Mouse (Mus musculus) neural tube, embryonic 13.5 days (tissue): ENCODE measurements around the gene Uts2. TPM values are rescaled to one million over a fixed set of nuclear protein-coding genes. Genes with fewer than 3 reads are reported as not detected.

Source experiments
- ATAC-seq: fragments of 200-750 bp; cut with Nextera tagmentation; 2 replicates; pipeline ENCODE4 v1.8.0; 2017; ENCODE audit warnings: low read depth, mild to moderate bottlenecking, moderate TSS enrichment, moderate library complexity
- H3K27ac ChIP-seq: fragments of 300-500 bp; sonication (generic); replicated peaks from 2 replicates; pipeline ENCODE4 v1.5.1; 2015; ENCODE audit warnings: moderate library complexity, mild to moderate bottlenecking, inconsistent platforms
- H3K27me3 ChIP-seq: fragments of 300-500 bp; sonication (generic); 2 replicates; pipeline ENCODE4 v1.6.1; 2015; ENCODE audit warnings: mild to moderate bottlenecking, inconsistent platforms
- H3K36me3 ChIP-seq: fragments of 300-500 bp; sonication (generic); 2 replicates; pipeline ENCODE4 v1.6.1; 2015; ENCODE audit warnings: mild to moderate bottlenecking, inconsistent platforms
- H3K4me1 ChIP-seq: fragments of 300-500 bp; sonication (generic); replicated peaks from 2 replicates; pipeline ENCODE4 v1.6.1; 2015; ENCODE audit warnings: inconsistent platforms
- H3K4me2 ChIP-seq: fragments of 300-500 bp; sonication (generic); 2 replicates; pipeline ENCODE4 v1.6.1; 2015; ENCODE audit warnings: inconsistent platforms, mild to moderate bottlenecking, moderate library complexity
- H3K4me3 ChIP-seq: fragments of 300-500 bp; sonication (generic); 2 replicates; pipeline ENCODE4 v1.5.1; 2015; ENCODE audit warnings: mild to moderate bottlenecking, inconsistent platforms
- H3K9ac ChIP-seq: fragments of 300-500 bp; sonication (generic); 2 replicates; pipeline ENCODE4 v1.6.1; 2015; ENCODE audit warnings: moderate library complexity, mild to moderate bottlenecking, inconsistent platforms
- H3K9me3 ChIP-seq: fragments of 300-500 bp; sonication (generic); 2 replicates; pipeline ENCODE4 v1.6.1; 2016; ENCODE audit warnings: inconsistent platforms
- WGBS: fragments of 180-500 bp; shearing (Covaris S2); methylation state at CpG from one replicate; pipeline ENCODE4 v1.1.7; 2015; 5-methylcytosine and 5-hydroxymethylcytosine counted together
- polyA plus RNA-seq: library from polyadenylated mRNA; unstranded; fragments of >200 nt; fragmentation: Nextera tagmentation; extraction: Ambion mirVana; gene quantifications from 2 replicates; pipeline ENCODE4 v1.2.1, GENCODE M21; 2015

The Uts2 gene
- 0.81 and 1.3 TPM in 2 replicates for polyA plus RNA-seq

DNA sequence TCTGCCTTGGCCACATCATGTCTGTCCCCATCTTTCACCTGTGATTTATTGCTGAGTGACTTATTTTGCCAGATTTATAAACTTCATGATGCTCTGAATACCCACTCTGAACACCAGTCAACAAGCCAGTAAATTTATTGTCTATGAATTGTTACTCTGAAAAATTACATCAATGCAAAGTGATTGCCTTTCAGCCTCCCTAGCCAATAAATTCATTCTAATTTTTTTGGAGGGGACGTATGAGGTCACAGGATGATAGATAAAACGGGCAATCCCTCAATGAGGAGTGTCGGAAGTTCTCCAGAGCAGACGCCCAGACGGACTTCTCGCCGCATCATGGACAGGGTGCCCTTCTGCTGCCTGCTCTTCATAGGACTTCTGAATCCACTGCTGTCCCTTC lies at the start of gene Uts2:
Uts2 (plus strand) TSS at position 301 of the 400 bp plus-strand sequence.
- no peaks in the 10 kb centered on the region; the same call in 1 of the 2 replicates for H3K4me1 ChIP-seq
- no peak for ATAC-seq
- H3K9ac ChIP-seq: no peak within 1 kb of the TSS
- no peaks in the 10 kb centered on the region for H3K9me3 ChIP-seq
- H3K4me2 ChIP-seq: no peak within 1 kb of the TSS
- 92% methylated on average over 7 of the region's 7 CpGs for WGBS
- no peak within 1 kb of the TSS for H3K27ac ChIP-seq
- H3K4me3 ChIP-seq: no peak within 1 kb of the TSS
- H3K36me3 ChIP-seq: no peaks in the 10 kb centered on the region
- H3K27me3 ChIP-seq: no peaks in the 10 kb centered on the region

DNA sequence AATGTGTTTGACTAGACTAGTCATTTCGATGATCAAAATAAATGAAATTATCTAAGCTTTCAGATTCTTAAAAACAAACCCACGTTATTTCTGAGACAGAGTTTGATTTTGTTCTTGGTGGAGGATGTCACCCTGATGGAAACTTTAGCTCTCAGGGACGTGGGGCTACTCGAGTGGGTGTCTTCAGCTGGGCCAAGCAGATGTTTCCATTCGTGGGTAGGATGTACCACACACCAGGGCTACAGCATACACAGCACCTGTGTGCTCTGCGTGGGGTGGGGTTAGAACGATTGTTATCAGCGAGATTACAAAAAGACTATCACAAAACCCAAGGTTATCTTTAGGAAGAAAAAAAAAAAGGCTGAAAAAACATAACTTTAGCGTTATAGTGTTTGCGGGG lies 45.9 kb upstream of the Uts2 start:
- WGBS: 87% methylated on average over 10 of the region's 10 CpGs
- H3K27me3 ChIP-seq: no peaks in the 10 kb centered on the region

DNA sequence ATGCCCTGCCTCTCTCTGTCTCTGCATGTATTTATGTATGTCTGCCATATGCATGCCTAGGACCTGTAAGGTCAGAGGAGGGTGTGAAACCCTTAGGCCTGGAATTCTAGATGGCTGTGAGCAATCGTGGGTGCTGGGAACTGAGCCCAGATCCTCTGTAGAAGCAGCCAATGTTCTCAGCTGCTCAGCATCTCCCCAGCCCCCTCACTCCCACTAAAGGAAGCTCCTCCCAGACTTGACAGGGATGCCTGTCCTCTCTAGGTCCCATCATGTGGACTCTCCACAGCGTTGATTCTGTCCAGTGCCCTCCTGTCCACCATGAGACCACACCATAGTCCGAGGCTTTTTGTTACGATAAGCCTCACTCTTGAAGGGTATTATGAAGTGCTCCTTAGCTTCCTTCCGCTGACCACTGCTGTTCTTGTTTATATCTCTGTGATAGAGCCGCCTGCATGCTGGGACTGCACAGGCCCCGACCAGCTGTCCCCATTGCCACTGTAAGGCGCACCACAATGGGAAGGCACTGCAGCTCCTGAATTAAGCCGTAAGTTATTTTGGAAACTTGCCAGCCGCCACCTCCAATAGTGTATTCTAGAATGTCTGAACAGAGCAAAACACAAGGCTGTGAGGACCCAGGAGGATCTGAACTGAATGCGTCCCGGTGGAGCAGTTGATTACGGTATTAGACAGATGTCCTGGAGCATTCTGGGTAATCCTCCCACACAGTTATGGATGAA lies 40.4 kb upstream of the Uts2 start:
- H3K36me3 ChIP-seq: no peaks in the 10 kb centered on the region
- H3K4me1 ChIP-seq: peaks cover 14% of the 10 kb centered on the region
- no peaks in the 10 kb centered on the region for H3K27me3 ChIP-seq
- ATAC-seq: peak; percentile 95
- no peak overlapping the region for H3K4me3 ChIP-seq
- no peaks in the 10 kb centered on the region for H3K9me3 ChIP-seq
- WGBS: 37% methylated on average over 13 of the region's 13 CpGs
- H3K4me2 ChIP-seq: peak overlapping the region; percentile 1
- H3K9ac ChIP-seq: no peak overlapping the region
- H3K27ac ChIP-seq: peak overlapping the region; percentile 88

More for the DNA sequence above, 45.9 kb upstream of the Uts2 start:
- Histone ChIP-seq H3K9me3 (no peaks in the 10 kb centered on the region), H3K4me1 (no peaks in the 10 kb centered on the region), H3K4me2 (no peak overlapping the region), H3K36me3 (no peaks in the 10 kb centered on the region), H3K4me3 (no peak overlapping the region), H3K9ac (no peak overlapping the region), H3K27ac (no peak overlapping the region)
- no peak for ATAC-seq

DNA sequence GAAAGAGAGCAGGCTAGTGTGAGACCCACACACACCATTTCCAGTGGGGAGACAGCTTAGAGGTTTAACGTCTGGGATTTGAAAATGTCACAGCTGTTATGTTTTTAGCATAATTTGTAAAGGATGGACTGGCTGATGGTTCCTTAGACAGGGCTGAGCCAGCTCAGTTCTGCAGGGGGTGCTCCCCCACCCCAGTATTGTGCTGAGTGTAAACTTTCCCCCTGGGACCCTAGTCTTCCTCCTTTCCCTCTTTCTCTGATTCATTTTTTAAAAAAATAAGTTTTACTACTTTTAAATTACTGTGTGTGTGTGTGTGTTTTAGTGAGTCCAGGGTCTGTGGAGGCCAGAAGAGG lies 39.8 kb upstream of the Uts2 start:
- WGBS: 26% methylated on average over 1 of the region's 1 CpGs
- no peaks in the 10 kb centered on the region for H3K9me3 ChIP-seq
- H3K27me3 ChIP-seq: no peaks in the 10 kb centered on the region
- ATAC-seq: no peak
- peak overlapping the region; percentile 88 for H3K27ac ChIP-seq
- H3K4me2 ChIP-seq: no peak overlapping the region
- H3K4me1 ChIP-seq: peaks cover 14% of the 10 kb centered on the region
- no peaks in the 10 kb centered on the region for H3K36me3 ChIP-seq
- H3K9ac ChIP-seq: no peak overlapping the region
- no peak overlapping the region for H3K4me3 ChIP-seq

DNA sequence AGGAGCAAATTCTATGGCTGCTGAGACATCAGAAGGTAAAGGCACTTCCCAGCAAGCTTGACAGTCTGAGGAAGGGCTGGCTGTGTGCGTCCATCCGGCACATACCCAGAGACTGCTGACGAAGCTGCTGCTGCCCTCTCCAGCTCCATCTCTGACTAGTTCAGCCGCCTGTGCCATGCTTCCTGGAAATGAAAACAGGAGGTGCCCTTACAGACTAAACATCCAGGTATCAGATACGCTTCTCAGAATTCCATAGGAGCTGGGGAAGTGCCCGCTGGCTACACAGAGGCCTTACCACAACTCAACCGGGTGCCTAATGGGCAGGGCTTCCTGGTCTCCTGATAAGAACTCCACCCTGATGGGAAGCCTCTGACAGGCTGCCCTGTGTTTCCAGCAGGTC lies 38.4 kb upstream of the Uts2 start:
- Histone ChIP-seq H3K9ac (no peak overlapping the region), H3K4me3 (no peak overlapping the region), H3K27ac (no peak overlapping the region), H3K27me3 (no peaks in the 10 kb centered on the region), H3K4me2 (no peak overlapping the region), H3K4me1 (peaks cover 14% of the 10 kb centered on the region), H3K9me3 (no peaks in the 10 kb centered on the region), H3K36me3 (no peaks in the 10 kb centered on the region)
- WGBS: 88% methylated on average over 7 of the region's 7 CpGs
- ATAC-seq: no peak

DNA sequence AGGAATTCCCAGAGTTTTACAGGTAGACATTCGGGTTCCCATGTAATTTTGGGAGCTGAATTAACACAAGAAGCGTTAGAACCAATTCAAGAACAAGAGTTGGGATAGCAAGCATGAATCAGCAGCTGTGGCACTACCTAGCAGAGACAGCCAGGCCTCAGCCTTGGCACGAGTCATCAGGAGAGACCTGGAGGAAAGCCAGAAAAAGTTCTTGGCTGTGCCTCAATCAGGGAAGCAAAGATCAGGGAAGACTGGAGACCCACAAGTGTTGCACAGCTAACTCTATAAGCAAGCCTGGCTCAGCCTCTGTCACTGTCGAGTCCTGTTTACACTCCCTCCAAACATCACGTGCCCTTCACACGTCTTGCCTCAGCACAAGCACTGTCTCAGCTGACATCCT lies 34.7 kb upstream of the Uts2 start:
- WGBS: 70% methylated on average over 6 of the region's 6 CpGs
- H3K4me1 ChIP-seq: peaks cover 8% of the 10 kb centered on the region
- H3K27ac ChIP-seq: no peak overlapping the region
- H3K9me3 ChIP-seq: no peaks in the 10 kb centered on the region
- H3K4me3 ChIP-seq: no peak overlapping the region
- H3K36me3 ChIP-seq: no peaks in the 10 kb centered on the region
- no peak overlapping the region for H3K9ac ChIP-seq
- no peaks in the 10 kb centered on the region for H3K27me3 ChIP-seq
- no peak for ATAC-seq
- no peak overlapping the region for H3K4me2 ChIP-seq

DNA sequence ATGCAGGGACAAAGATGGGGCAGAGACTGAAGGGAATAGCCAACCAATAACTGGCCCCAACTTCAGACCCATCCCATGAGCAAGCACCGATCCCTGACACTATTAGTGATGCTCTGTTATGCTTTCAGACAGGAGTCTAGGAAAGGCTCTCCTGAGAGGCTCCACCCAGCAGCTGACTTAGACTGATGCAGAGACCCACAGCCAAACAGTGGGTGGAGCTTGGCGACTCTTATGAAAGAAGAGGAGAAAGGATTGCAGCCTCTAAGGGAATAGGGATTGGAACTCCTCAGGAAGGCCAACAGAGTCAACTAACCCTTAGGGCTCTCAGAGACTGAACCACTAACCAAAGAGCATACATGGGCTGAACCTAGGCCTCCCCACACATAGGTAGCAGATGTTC lies 33.2 kb upstream of the Uts2 start:
- no peak for ATAC-seq
- H3K27me3 ChIP-seq: no peaks in the 10 kb centered on the region
- H3K27ac ChIP-seq: no peak overlapping the region
- no peaks in the 10 kb centered on the region for H3K36me3 ChIP-seq
- no peaks in the 10 kb centered on the region for H3K9me3 ChIP-seq
- no peak overlapping the region for H3K4me2 ChIP-seq
- no peak overlapping the region for H3K9ac ChIP-seq
- H3K4me1 ChIP-seq: peaks cover 5% of the 10 kb centered on the region; the same call in 1 of the 2 replicates
- H3K4me3 ChIP-seq: no peak overlapping the region
- WGBS: 74% methylated on average over 2 of the region's 2 CpGs

DNA sequence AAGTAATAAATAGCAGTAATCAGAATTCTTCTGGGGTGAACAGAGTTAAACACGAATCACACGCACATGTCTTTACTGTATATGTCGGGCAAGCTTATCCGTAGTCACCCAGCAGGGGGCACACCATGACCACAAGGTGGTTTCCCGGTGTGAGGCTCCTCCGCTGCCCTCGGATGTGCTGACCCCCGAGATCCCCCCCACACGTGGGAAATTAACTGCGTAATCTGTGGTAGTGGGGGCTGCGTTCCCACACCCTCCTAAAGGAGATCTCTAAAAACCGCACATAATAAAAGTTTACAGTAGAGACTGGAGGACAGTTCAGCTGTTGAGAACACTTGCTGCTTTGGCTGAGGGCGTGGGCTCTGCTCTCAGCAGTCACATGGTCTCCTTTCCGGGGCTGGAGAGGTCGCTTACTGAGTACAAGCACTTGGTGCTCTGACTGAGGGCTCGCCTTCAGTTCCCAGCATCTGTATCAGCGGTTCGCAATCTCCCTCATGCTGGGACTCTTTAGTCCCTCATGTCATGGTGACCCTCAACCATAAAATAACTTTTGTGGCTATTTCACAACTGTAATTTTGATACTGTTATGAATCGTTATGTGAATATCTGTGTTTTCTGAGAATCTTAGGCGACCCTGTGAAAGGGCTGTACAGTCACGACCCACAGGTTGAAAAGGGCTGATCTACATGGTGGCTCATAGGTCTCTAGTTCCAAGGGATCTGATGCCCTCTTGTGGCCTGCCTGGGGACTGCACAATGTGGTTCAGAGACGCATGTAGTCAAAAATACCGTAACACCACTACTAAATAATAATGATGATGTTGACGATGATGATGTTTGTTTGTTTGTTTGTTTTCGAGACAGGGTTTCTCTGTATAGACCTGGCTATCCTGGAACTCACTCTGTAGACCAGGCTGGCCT lies 32.0 kb upstream of the Uts2 start:
- peak; percentile 73; the same call in 1 of the 2 replicates for ATAC-seq
- Histone ChIP-seq H3K9me3 (no peaks in the 10 kb centered on the region), H3K4me2 (peak overlapping the region; percentile 35), H3K4me1 (peaks cover 5% of the 10 kb centered on the region; the same call in 1 of the 2 replicates), H3K9ac (no peak overlapping the region), H3K27me3 (no peaks in the 10 kb centered on the region), H3K4me3 (no peak overlapping the region), H3K36me3 (no peaks in the 10 kb centered on the region), H3K27ac (no peak overlapping the region)
- 14% methylated on average over 25 of the region's 25 CpGs for WGBS

DNA sequence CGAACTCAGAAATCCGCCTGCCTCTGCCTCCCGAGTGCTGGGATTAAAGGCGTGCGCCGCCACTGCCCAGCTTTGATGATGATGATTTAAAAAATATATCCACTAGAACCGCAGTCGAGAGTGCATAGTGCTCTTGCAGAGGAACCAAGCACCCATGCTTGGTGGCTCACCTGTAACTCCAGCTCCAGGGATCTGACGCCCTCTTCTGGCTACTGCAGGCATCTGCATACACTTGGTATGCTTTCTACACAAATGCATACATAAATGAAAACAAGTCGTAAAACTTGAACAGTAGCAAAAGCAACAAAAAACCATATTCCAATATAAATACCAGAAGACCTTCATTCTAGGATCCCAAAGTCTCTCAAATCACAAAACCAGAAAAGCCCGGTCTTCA lies 31.3 kb upstream of the Uts2 start:
- Histone ChIP-seq H3K4me3 (no peak overlapping the region), H3K27ac (no peak overlapping the region), H3K4me2 (no peak overlapping the region), H3K36me3 (no peaks in the 10 kb centered on the region), H3K9me3 (no peaks in the 10 kb centered on the region), H3K9ac (no peak overlapping the region), H3K27me3 (no peaks in the 10 kb centered on the region), H3K4me1 (peaks cover 5% of the 10 kb centered on the region; the same call in 1 of the 2 replicates)
- ATAC-seq: no peak
- 70% methylated on average over 11 of the region's 11 CpGs for WGBS

DNA sequence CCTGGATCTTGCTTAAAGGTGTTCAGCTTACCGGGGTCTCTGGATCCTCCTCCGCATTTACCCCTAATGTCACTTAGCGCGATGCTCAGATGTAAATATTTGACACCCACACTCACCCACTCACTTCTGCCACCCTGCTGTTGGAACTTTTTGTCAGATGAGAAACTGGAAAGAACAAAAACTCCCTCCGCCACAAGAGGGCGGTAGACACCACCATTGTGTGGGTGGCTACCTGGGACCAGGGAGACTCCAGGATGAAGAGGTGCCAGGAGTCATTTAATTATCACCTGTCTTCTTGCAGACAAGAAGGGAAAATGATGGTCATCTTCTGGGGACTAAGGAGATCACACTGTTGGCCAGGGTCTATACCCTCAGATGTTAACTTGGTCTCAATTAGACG lies 30.3 kb upstream of the Uts2 start:
- no peaks in the 10 kb centered on the region for H3K36me3 ChIP-seq
- no peak overlapping the region for H3K4me3 ChIP-seq
- no peaks in the 10 kb centered on the region for H3K9me3 ChIP-seq
- no peak overlapping the region for H3K9ac ChIP-seq
- WGBS: 23% methylated on average over 7 of the region's 7 CpGs
- no peak for ATAC-seq
- H3K4me1 ChIP-seq: peaks cover 5% of the 10 kb centered on the region; the same call in 1 of the 2 replicates
- H3K27ac ChIP-seq: no peak overlapping the region
- H3K4me2 ChIP-seq: no peak overlapping the region
- no peaks in the 10 kb centered on the region for H3K27me3 ChIP-seq

DNA sequence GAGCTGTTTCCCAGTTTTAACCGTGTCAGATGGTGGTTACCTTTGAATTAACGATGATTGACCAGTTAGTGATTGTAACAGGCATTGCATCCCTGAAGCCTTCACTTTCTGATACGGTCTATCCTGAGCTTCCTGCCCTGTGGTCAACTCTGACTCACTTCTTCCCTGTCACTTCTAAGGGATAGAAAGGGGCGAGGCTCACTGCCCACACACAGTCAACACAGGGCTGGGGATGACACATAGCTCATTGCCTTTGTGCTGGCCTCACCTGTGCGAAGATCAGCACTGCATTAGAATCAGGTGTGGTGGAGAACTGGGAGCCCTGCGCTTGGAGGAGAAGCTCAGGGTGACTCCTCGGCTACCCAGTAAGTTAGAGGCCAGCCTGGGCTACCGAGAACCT lies 27.9 kb upstream of the Uts2 start:
- 85% methylated on average over 8 of the region's 8 CpGs for WGBS
- Histone ChIP-seq H3K4me3 (no peak overlapping the region), H3K9ac (no peak overlapping the region), H3K27ac (no peak overlapping the region), H3K4me1 (peaks cover 5% of the 10 kb centered on the region; the same call in 1 of the 2 replicates), H3K4me2 (no peak overlapping the region), H3K9me3 (no peaks in the 10 kb centered on the region), H3K27me3 (no peaks in the 10 kb centered on the region), H3K36me3 (no peaks in the 10 kb centered on the region)
- ATAC-seq: no peak

DNA sequence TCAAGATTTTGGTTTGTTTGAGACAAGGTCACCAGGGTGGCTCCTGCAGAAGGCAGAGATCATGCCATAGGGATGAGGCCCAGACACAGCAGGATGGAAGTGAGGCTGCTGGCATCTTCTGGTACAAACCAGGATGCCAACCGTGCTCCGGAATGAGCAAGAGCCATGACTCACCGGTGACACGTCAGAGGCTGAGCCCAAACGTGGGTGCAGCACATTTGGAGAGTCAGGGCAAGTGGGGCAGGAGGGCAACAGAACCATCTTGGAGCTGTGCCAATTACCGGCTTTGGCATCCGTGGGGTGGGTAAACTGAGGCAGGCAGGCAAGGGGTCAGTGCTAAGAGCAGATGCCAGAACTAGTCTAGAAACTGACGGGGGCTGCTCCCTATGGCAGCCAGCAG lies 23.6 kb upstream of the Uts2 start:
- no peak for ATAC-seq
- no peaks in the 10 kb centered on the region for H3K4me1 ChIP-seq
- no peaks in the 10 kb centered on the region for H3K27me3 ChIP-seq
- H3K4me2 ChIP-seq: no peak overlapping the region
- H3K9ac ChIP-seq: no peak overlapping the region
- WGBS: 75% methylated on average over 8 of the region's 8 CpGs
- no peak overlapping the region for H3K4me3 ChIP-seq
- no peaks in the 10 kb centered on the region for H3K9me3 ChIP-seq
- no peaks in the 10 kb centered on the region for H3K36me3 ChIP-seq
- H3K27ac ChIP-seq: no peak overlapping the region
